Mouse (Mus musculus): Measurements from ENCODE around the gene Senp8.

GRCm38 (mm10) chr9:59725515-59725914, 25.0 kb downstream of the Senp8 start:
- TF ChIP-seq POLR2A (IDR thresholded peaks at IDR 0.05; ENCODE audit: low read depth, low read length) (no peak), CTCF (IDR thresholded peaks at IDR 0.05; ENCODE audit: borderline replicate concordance, insufficient read depth, low read length) (no peak)
